Mouse (Mus musculus) forebrain, embryonic 14.5 days (tissue): ENCODE data around the gene Cinp. TPM values are rescaled to one million over a fixed set of nuclear protein-coding genes. Genes with fewer than 3 reads are reported as not detected.

Experiments
- ATAC-seq: fragments of 200-750 bp; cut with Nextera tagmentation; 2 replicates; pipeline ENCODE4 v1.8.0; 2017; ENCODE audit warnings: mild to moderate bottlenecking, moderate library complexity
- DNase-seq: peaks from one replicate; pipeline ENCODE4 v3.0.0-alpha.2; 2015; ENCODE audit warnings: low spot score
- H3K27ac ChIP-seq: fragments of 300-500 bp; sonication (generic); 2 replicates; pipeline ENCODE4 v1.5.1; 2014; ENCODE audit warnings: low read depth, mild to moderate bottlenecking, control low read depth, low read length, moderate library complexity
- H3K27me3 ChIP-seq: fragments of 300-500 bp; sonication (generic); replicated peaks from 2 replicates; pipeline ENCODE4 v1.6.1; 2014; ENCODE audit warnings: low read length, control low read depth, mixed read lengths; ENCODE audit not compliant: control insufficient read depth, insufficient read depth
- H3K36me3 ChIP-seq: fragments of 300-500 bp; sonication (generic); 2 replicates; pipeline ENCODE4 v1.6.1; 2014; ENCODE audit warnings: low read length, control low read depth; ENCODE audit not compliant: control insufficient read depth, insufficient read depth
- H3K4me1 ChIP-seq: fragments of 300-500 bp; sonication (generic); 2 replicates; pipeline ENCODE4 v1.6.1; 2014; ENCODE audit warnings: antibody characterized with exemption, low read length, control low read depth; ENCODE audit not compliant: control insufficient read depth, insufficient read depth
- H3K4me2 ChIP-seq: fragments of 300-500 bp; sonication (generic); 2 replicates; pipeline ENCODE4 v1.6.1; 2014; ENCODE audit warnings: mild to moderate bottlenecking, control low read depth, low read length
- H3K4me3 ChIP-seq: fragments of 300-500 bp; sonication (generic); 2 replicates; pipeline ENCODE4 v1.5.1; 2014; ENCODE audit warnings: low read depth, low read length, control low read depth
- H3K9ac ChIP-seq: fragments of 300-500 bp; sonication (generic); 2 replicates; pipeline ENCODE4 v1.6.1; 2014; ENCODE audit warnings: mild to moderate bottlenecking, low read length, control low read depth, moderate library complexity
- H3K9me3 ChIP-seq: fragments of 300-500 bp; sonication (generic); replicated peaks from 2 replicates; pipeline ENCODE4 v1.6.1; 2016; ENCODE audit warnings: low read length, control low read depth, mixed read lengths; ENCODE audit not compliant: control insufficient read depth
- WGBS: fragments of 180-500 bp; shearing (Covaris S2); extraction: QIAGEN DNeasy Blood & Tissue Kit; methylation state at CpG from one replicate; pipeline ENCODE4 v1.1.7; 2014; 5-methylcytosine and 5-hydroxymethylcytosine counted together
- polyA plus RNA-seq: library from polyadenylated mRNA; unstranded; fragments of >200 nt; fragmentation: Nextera tagmentation; extraction: Ambion mirVana; gene quantifications from 2 replicates; pipeline ENCODE4 v1.2.1, GENCODE M21; 2014

Gene Cinp
- polyA plus RNA-seq, 1 experiment from 2014 or later = 86.2 TPM

GRCm38 (mm10) chr12:110844227-110845130 is 44.5 kb downstream of the Cinp start:
- Histone ChIP-seq H3K4me3 (peak overlapping the region; percentile 35), H3K36me3 (no peaks in the 10 kb centered on the region), H3K27ac (no peak overlapping the region), H3K9ac (peak overlapping the region; percentile 52), H3K4me1 (peaks cover 5% of the 10 kb centered on the region; the same call in 1 of the 2 replicates), H3K9me3 (no peaks in the 10 kb centered on the region), H3K27me3 (peaks cover 24% of the 10 kb centered on the region), H3K4me2 (peak overlapping the region; percentile 58)
- no peak for DNase-seq
- 1% methylated on average over 42 of the region's 42 CpGs for WGBS
- ATAC-seq = peak; percentile 10

GRCm38 (mm10) chr12:110843194-110844048 is 45.5 kb downstream of the Cinp start:
- Histone ChIP-seq H3K27ac (no peak overlapping the region), H3K9me3 (no peaks in the 10 kb centered on the region), H3K4me3 (peak overlapping the region; percentile 35), H3K9ac (peak overlapping the region; percentile 48), H3K27me3 (peaks cover 24% of the 10 kb centered on the region), H3K36me3 (no peaks in the 10 kb centered on the region), H3K4me1 (peaks cover 5% of the 10 kb centered on the region; the same call in 1 of the 2 replicates), H3K4me2 (peak overlapping the region; percentile 58)
- ATAC-seq = peak; percentile 13; the same call in 1 of the 2 replicates
- peak; percentile 82 for DNase-seq
- WGBS = 19% methylated on average over 32 of the region's 32 CpGs

GRCm38 (mm10) chr12:110841731-110842493 is 47.0 kb downstream of the Cinp start:
- Histone ChIP-seq H3K4me2 (no peak overlapping the region), H3K27me3 (peaks cover 24% of the 10 kb centered on the region), H3K4me1 (peaks cover 11% of the 10 kb centered on the region; the same call in 1 of the 2 replicates), H3K27ac (no peak overlapping the region), H3K9me3 (no peaks in the 10 kb centered on the region), H3K4me3 (no peak overlapping the region), H3K36me3 (no peaks in the 10 kb centered on the region), H3K9ac (no peak overlapping the region)
- 70% methylated on average over 5 of the region's 5 CpGs for WGBS
- ATAC-seq = no peak
- no peak for DNase-seq

GRCm38 (mm10) chr12:110840348-110841198 is 48.4 kb downstream of the Cinp start, which contains the start of gene Mok:
Gene Mok, minus strand, starts transcription at chr12:110840939.
- no peaks in the 10 kb centered on the region for H3K9me3 ChIP-seq
- peak; percentile 79 for ATAC-seq
- H3K9ac ChIP-seq = peak within 1 kb of the TSS; percentile 62
- peak within 1 kb of the TSS; percentile 70 for H3K4me2 ChIP-seq
- peak within 1 kb of the TSS; percentile 65 for H3K4me3 ChIP-seq
- no peak within 1 kb of the TSS for H3K27ac ChIP-seq
- DNase-seq = peak; percentile 98
- peaks cover 17% of the 10 kb centered on the region for H3K27me3 ChIP-seq
- no peaks in the 10 kb centered on the region for H3K36me3 ChIP-seq
- under 1% methylated on average over 71 of the region's 71 CpGs for WGBS
- H3K4me1 ChIP-seq = peaks cover 12% of the 10 kb centered on the region; the same call in 1 of the 2 replicates

- no peak overlapping the region for H3K4me2 ChIP-seq
- no peaks in the 10 kb centered on the region for H3K36me3 ChIP-seq
- ATAC-seq (no peak), DNase-seq (no peak)
- H3K9ac ChIP-seq = no peak overlapping the region
- peaks cover 8% of the 10 kb centered on the region; the same call in 1 of the 2 replicates for H3K4me1 ChIP-seq
- WGBS = 67% methylated on average over 8 of the region's 8 CpGs
- H3K9me3 ChIP-seq = no peaks in the 10 kb centered on the region
- H3K27me3 ChIP-seq = no peaks in the 10 kb centered on the region
- peak overlapping the region; percentile 72; the same call in 1 of the 2 replicates for H3K27ac ChIP-seq
- H3K4me3 ChIP-seq = no peak overlapping the region
These were observed 51.1 kb downstream of the Cinp start for GRCm38 (mm10) chr12:110837850-110838249.

- no peak overlapping the region for H3K4me2 ChIP-seq
- H3K27ac ChIP-seq = peak overlapping the region; percentile 72
- no peaks in the 10 kb centered on the region for H3K27me3 ChIP-seq
- peak overlapping the region; percentile 14; the same call in 1 of the 2 replicates for H3K9ac ChIP-seq
- peak; percentile 68 for DNase-seq
- WGBS = 5% methylated on average over 5 of the region's 5 CpGs
- peak; percentile 60 for ATAC-seq
- peaks cover 8% of the 10 kb centered on the region; the same call in 1 of the 2 replicates for H3K4me1 ChIP-seq
- no peaks in the 10 kb centered on the region for H3K36me3 ChIP-seq
- no peak overlapping the region for H3K4me3 ChIP-seq
- H3K9me3 ChIP-seq = no peaks in the 10 kb centered on the region
These were observed 51.6 kb downstream of the Cinp start for GRCm38 (mm10) chr12:110837192-110837841.

GRCm38 (mm10) chr12:110836729-110837128 is 52.2 kb downstream of the Cinp start:
- Histone ChIP-seq H3K36me3 (no peaks in the 10 kb centered on the region), H3K9me3 (no peaks in the 10 kb centered on the region), H3K4me1 (peaks cover 8% of the 10 kb centered on the region; the same call in 1 of the 2 replicates), H3K27ac (peak overlapping the region; percentile 72), H3K4me3 (no peak overlapping the region), H3K4me2 (no peak overlapping the region), H3K27me3 (no peaks in the 10 kb centered on the region), H3K9ac (peak overlapping the region; percentile 14; the same call in 1 of the 2 replicates)
- ATAC-seq (no peak), DNase-seq (no peak)
- 24% methylated on average over 6 of the region's 6 CpGs for WGBS
